Mouse (Mus musculus) retina, postnatal 7 days (tissue): ENCODE results near the gene 1700037C18Rik.
"Not testable (repeated sequence)": the region's sequence is repeated elsewhere in the genome, so short reads cannot be mapped to it uniquely, and the experiment has no call there.

ENCODE experiments used
- DNase-seq: peaks from one replicate; pipeline ENCODE4 v3.0.0-alpha.2; 2012; ENCODE audit warnings: low read depth, low spot score

Gene 1700037C18Rik

GRCm38 (mm10) chr16:3872216-3873047, 36.1 kb downstream of the 1700037C18Rik start, which contains the start of gene Naa60:
TSS of gene Naa60 (plus strand) at chr16:3872375.
- DNase-seq = peak; percentile 86

GRCm38 (mm10) chr16:3871815-3872214, 36.7 kb downstream of the 1700037C18Rik start:
- no peak for DNase-seq

GRCm38 (mm10) chr16:3859254-3859653, 49.2 kb downstream of the 1700037C18Rik start:
- no peak for DNase-seq

- no peak for DNase-seq
These were observed 52.7 kb downstream of the 1700037C18Rik start for GRCm38 (mm10) chr16:3855776-3856175.

GRCm38 (mm10) chr16:3854437-3855182, 53.9 kb downstream of the 1700037C18Rik start:
- no peak for DNase-seq

GRCm38 (mm10) chr16:3852586-3852985, 55.9 kb downstream of the 1700037C18Rik start:
- DNase-seq = no peak

- DNase-seq = not testable (repeated sequence)
These were observed 57.2 kb downstream of the 1700037C18Rik start for GRCm38 (mm10) chr16:3851301-3851700.

- no peak for DNase-seq
These were observed 60.1 kb downstream of the 1700037C18Rik start for GRCm38 (mm10) chr16:3848416-3848815.

- no peak for DNase-seq
These were observed 60.6 kb downstream of the 1700037C18Rik start for GRCm38 (mm10) chr16:3847871-3848270.

GRCm38 (mm10) chr16:3846711-3847518, 61.6 kb downstream of the 1700037C18Rik start, which contains the start of gene Zfp174:
TSS of gene Zfp174 (plus strand) at chr16:3847268.
- DNase-seq = peak; percentile 90
